Mouse (Mus musculus): ENCODE measurements at regions not wholly inside any gene's neighbourhood (a gene's known extent, or its start where the extent isn't known, plus 50 kb on each side); places are given as distances from the start of the nearest gene placed in this dataset.

DNA sequence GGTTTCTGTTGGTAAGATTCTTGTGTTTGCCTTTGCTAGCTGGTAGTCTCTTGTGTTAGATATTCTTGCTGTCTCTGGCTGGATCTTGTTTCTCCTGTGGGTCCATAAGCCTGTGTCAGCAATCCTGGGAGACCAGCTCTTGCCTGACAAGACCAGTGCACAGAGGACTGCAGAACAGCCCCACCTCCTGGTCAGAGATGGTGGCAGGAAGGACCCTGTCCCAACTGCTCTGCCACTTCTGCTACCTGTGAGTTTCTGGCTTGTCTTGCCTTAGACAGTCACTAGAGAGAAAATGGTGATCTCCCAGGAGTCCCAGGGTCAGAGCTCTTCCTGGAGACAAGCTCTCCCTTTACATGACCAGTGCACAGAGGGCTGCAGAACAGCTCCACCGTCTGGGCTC lies 107.3 kb downstream of the Adcyap1 start:
- TF ChIP-seq CTCF (IDR thresholded peaks at IDR 0.05; ENCODE audit: borderline replicate concordance, insufficient read depth, low read depth, low read length) (no peak), POLR2A (IDR thresholded peaks at IDR 0.05; ENCODE audit: borderline replicate concordance, insufficient read depth, low read length) (no peak)
